Comparison of ENCODE assay signal across 25 mouse cellular contexts in genomic region chr17:15120096-15120495, GRCm38 (mm10).
"Had no signal": no experiment of that assay in that cellular context is flagged by ENCODE, and none has a peak within 500 bp of the region (broad histone marks: within the 10 kb centered on the region; RNA-seq: fewer than 3 reads in every experiment).

No protein-coding gene starts in this region.

- H3K27ac ChIP-seq: heart, adult 2 months; heart, embryonic 13.5 days; heart, embryonic 15.5 days; hindbrain, embryonic 13.5 days; hindbrain, embryonic 15.5 days; hindbrain, postnatal 0 days; kidney, embryonic 15.5 days; kidney, postnatal 0 days; limb, embryonic 13.5 days; limb, embryonic 15.5 days had no signal

- DNase-seq: forebrain, postnatal 0 days; gastrocnemius, postnatal 14 days; gastrocnemius, postnatal 36 days; heart, adult 11 months; heart, adult 2 months; heart, postnatal 14 days; heart, postnatal 36 days; kidney, adult 11 months; kidney, adult 2 months; kidney, adult 9 months; kidney, postnatal 14 days; kidney, postnatal 36 days; layer of hippocampus, adult 9-11 months; layer of hippocampus, postnatal 36 days; left cerebral cortex, postnatal 4 days had no signal

- H3K27me3 ChIP-seq: heart, embryonic 15.5 days; hindbrain, embryonic 13.5 days; hindbrain, embryonic 15.5 days; kidney, embryonic 15.5 days; limb, embryonic 13.5 days; limb, embryonic 15.5 days had no signal

- H3K9me3 ChIP-seq: heart, embryonic 13.5 days; heart, embryonic 15.5 days; hindbrain, embryonic 13.5 days; hindbrain, embryonic 15.5 days; kidney, embryonic 15.5 days; limb, embryonic 13.5 days; limb, embryonic 15.5 days had no signal

- H3K4me3 ChIP-seq: heart, adult 2 months; heart, embryonic 13.5 days; heart, embryonic 15.5 days; hindbrain, embryonic 13.5 days; hindbrain, embryonic 15.5 days; kidney, embryonic 15.5 days; limb, embryonic 13.5 days; limb, embryonic 15.5 days had no signal

- H3K36me3 ChIP-seq: heart, embryonic 13.5 days; heart, embryonic 15.5 days; hindbrain, embryonic 13.5 days; hindbrain, embryonic 15.5 days; kidney, embryonic 15.5 days; limb, embryonic 13.5 days; limb, embryonic 15.5 days had no signal

- H3K4me1 ChIP-seq: heart, embryonic 13.5 days; heart, embryonic 15.5 days; hindbrain, embryonic 13.5 days; hindbrain, embryonic 15.5 days; limb, embryonic 13.5 days; limb, embryonic 15.5 days had no signal

- ATAC-seq: forebrain, postnatal 0 days; hindbrain, postnatal 0 days had no signal

- H3K4me2 ChIP-seq: heart, embryonic 11.5 days; heart, embryonic 13.5 days; heart, embryonic 15.5 days; hindbrain, embryonic 13.5 days; hindbrain, embryonic 15.5 days; kidney, embryonic 15.5 days; limb, embryonic 13.5 days; limb, embryonic 15.5 days had no signal

- H3K9ac ChIP-seq: forebrain, postnatal 0 days; heart, embryonic 13.5 days; heart, embryonic 15.5 days; hindbrain, embryonic 13.5 days; hindbrain, embryonic 15.5 days; kidney, embryonic 15.5 days; limb, embryonic 13.5 days; limb, embryonic 15.5 days had no signal
